Mouse (Mus musculus): ENCODE measurements around the gene Syt7. TPM values are rescaled to one million over a fixed set of nuclear protein-coding genes. Genes with fewer than 3 reads are reported as not detected.

Syt7 gene
- polyA plus RNA-seq, 1 experiment = 0.37 TPM

GRCm38 (mm10) chr19:10402771-10403494 lies 14.0 kb downstream of the Syt7 start:
- Histone ChIP-seq H3K4me1 (ENCODE audit: control insufficient read depth, insufficient read depth, low read length) (no peaks in the 10 kb centered on the region), H3K27ac (ENCODE audit: control insufficient read depth, insufficient read depth, low read depth, low read length, poor library complexity) (no peak overlapping the region), H3K4me3 (replicated peaks; ENCODE audit: control insufficient read depth, low read depth, low read length) (no peak overlapping the region)
- TF ChIP-seq CTCF (IDR thresholded peaks at IDR 0.05; ENCODE audit: control insufficient read depth, insufficient read depth, low read length) (peak; percentile 38; the same call in 1 of the 2 replicates), POLR2A (IDR thresholded peaks at IDR 0.05; ENCODE audit: borderline replicate concordance, control insufficient read depth, low read depth, low read length) (no peak)
- WGBS = 28% methylated on average over 16 of the region's 16 CpGs

DNA sequence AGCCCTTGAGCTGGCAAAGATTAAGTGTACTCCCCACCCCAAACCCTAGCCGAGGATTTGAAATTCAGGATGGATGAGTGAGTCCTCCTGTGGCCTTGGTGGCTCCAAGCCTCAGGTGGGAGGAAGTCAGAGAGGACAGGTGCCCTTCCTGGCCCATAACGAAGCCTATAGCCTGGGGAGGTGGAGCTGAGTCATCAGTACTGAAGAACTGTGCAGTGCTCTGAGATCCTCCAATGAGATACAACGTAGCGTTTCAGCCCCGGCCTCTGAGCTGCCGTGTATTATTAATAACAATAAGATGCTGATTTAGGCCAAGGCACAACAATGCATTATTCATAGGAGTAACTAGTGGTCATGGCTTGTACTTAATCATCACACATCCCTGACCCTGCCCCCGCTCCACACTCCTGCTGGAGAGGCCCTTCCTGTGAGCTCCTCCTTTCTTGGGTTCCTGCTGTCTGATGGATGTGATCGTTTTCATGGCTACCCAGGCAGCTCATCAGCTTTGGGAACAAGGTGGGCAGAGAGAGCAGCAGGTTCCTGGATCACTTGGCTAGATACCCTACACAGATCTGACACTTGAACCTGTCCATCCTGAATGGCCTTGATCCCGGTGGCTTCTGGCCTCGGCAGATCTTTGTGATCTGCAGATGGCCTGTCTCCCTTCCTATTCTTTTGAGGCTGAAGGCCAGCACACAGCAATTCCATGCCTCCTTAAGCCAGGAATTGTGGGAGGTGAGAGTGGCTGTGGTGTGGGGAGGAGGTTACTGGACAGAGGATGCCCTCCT lies 14.9 kb downstream of the Syt7 start:
- WGBS = 72% methylated on average over 10 of the region's 10 CpGs
- Histone ChIP-seq H3K4me3 (replicated peaks; ENCODE audit: control insufficient read depth, low read depth, low read length) (no peak overlapping the region), H3K4me1 (ENCODE audit: control insufficient read depth, insufficient read depth, low read length) (no peaks in the 10 kb centered on the region), H3K27ac (ENCODE audit: control insufficient read depth, insufficient read depth, low read depth, low read length, poor library complexity) (no peak overlapping the region)
- TF ChIP-seq CTCF (IDR thresholded peaks at IDR 0.05; ENCODE audit: control insufficient read depth, insufficient read depth, low read length) (no peak), POLR2A (IDR thresholded peaks at IDR 0.05; ENCODE audit: borderline replicate concordance, control insufficient read depth, low read depth, low read length) (no peak)

GRCm38 (mm10) chr19:10404424-10404823 lies 15.5 kb downstream of the Syt7 start:
- Histone ChIP-seq H3K4me3 (replicated peaks; ENCODE audit: control insufficient read depth, low read depth, low read length) (no peak overlapping the region), H3K27ac (ENCODE audit: control insufficient read depth, insufficient read depth, low read depth, low read length, poor library complexity) (no peak overlapping the region), H3K4me1 (ENCODE audit: control insufficient read depth, insufficient read depth, low read length) (no peaks in the 10 kb centered on the region)
- no peak for TF ChIP-seq POLR2A (IDR thresholded peaks at IDR 0.05; ENCODE audit: borderline replicate concordance, control insufficient read depth, low read depth, low read length)
- no peak for TF ChIP-seq CTCF (IDR thresholded peaks at IDR 0.05; ENCODE audit: control insufficient read depth, insufficient read depth, low read length)
- 75% methylated on average over 10 of the region's 10 CpGs for WGBS

DNA sequence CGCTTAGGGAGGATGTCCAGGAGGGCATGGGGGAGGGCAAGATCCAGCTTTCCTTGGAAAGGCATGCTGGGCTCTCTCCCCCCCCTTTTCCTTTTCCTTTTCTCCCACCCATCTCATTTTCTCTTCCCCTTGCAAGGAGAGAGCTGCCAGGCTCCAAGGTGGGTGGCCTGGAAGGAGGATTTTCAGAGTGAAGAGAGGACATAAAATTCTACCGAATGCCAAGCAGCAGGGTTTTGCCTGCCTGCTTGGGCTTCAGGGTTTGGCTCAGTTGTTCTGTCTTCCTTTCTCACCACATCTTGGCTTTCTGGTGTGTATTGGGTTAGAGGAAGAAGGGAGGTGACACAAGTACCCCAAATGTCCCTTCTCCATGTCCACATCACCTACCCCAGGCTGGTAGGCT lies 16.0 kb downstream of the Syt7 start:
- no peak overlapping the region for H3K27ac ChIP-seq (ENCODE audit: control insufficient read depth, insufficient read depth, low read depth, low read length, poor library complexity)
- 50% methylated on average over 2 of the region's 2 CpGs for WGBS
- TF ChIP-seq CTCF (IDR thresholded peaks at IDR 0.05; ENCODE audit: control insufficient read depth, insufficient read depth, low read length) (no peak), POLR2A (IDR thresholded peaks at IDR 0.05; ENCODE audit: borderline replicate concordance, control insufficient read depth, low read depth, low read length) (no peak)
- H3K4me3 ChIP-seq (replicated peaks; ENCODE audit: control insufficient read depth, low read depth, low read length) = no peak overlapping the region
- no peaks in the 10 kb centered on the region for H3K4me1 ChIP-seq (ENCODE audit: control insufficient read depth, insufficient read depth, low read length)

GRCm38 (mm10) chr19:10413701-10414242 lies 24.9 kb downstream of the Syt7 start:
- no peaks in the 10 kb centered on the region for H3K4me1 ChIP-seq (ENCODE audit: control insufficient read depth, insufficient read depth, low read length)
- H3K27ac ChIP-seq (ENCODE audit: control insufficient read depth, insufficient read depth, low read depth, low read length, poor library complexity) = no peak overlapping the region
- WGBS = 5% methylated on average over 19 of the region's 19 CpGs

GRCm38 (mm10) chr19:10415508-10415907 lies 26.6 kb downstream of the Syt7 start:
- TF ChIP-seq POLR2A (IDR thresholded peaks at IDR 0.05; ENCODE audit: borderline replicate concordance, control insufficient read depth, low read depth, low read length) (no peak), CTCF (IDR thresholded peaks at IDR 0.05; ENCODE audit: control insufficient read depth, insufficient read depth, low read length) (no peak)
- no peak overlapping the region for H3K27ac ChIP-seq (ENCODE audit: control insufficient read depth, insufficient read depth, low read depth, low read length, poor library complexity)
- no peak overlapping the region for H3K4me3 ChIP-seq (replicated peaks; ENCODE audit: control insufficient read depth, low read depth, low read length)
- no peaks in the 10 kb centered on the region for H3K4me1 ChIP-seq (ENCODE audit: control insufficient read depth, insufficient read depth, low read length)
- WGBS = 55% methylated on average over 5 of the region's 5 CpGs

More at GRCm38 (mm10) chr19:10413701-10414242, 24.9 kb downstream of the Syt7 start:
- H3K4me3 ChIP-seq (replicated peaks; ENCODE audit: control insufficient read depth, low read depth, low read length) = no peak overlapping the region
- no peak for TF ChIP-seq POLR2A (IDR thresholded peaks at IDR 0.05; ENCODE audit: borderline replicate concordance, control insufficient read depth, low read depth, low read length)
- no peak for TF ChIP-seq CTCF (IDR thresholded peaks at IDR 0.05; ENCODE audit: control insufficient read depth, insufficient read depth, low read length)

GRCm38 (mm10) chr19:10416889-10417288 lies 28.0 kb downstream of the Syt7 start:
- no peak for TF ChIP-seq POLR2A (IDR thresholded peaks at IDR 0.05; ENCODE audit: borderline replicate concordance, control insufficient read depth, low read depth, low read length)
- TF ChIP-seq CTCF (IDR thresholded peaks at IDR 0.05; ENCODE audit: control insufficient read depth, insufficient read depth, low read length) = no peak
- Histone ChIP-seq H3K4me1 (ENCODE audit: control insufficient read depth, insufficient read depth, low read length) (no peaks in the 10 kb centered on the region), H3K27ac (ENCODE audit: control insufficient read depth, insufficient read depth, low read depth, low read length, poor library complexity) (no peak overlapping the region), H3K4me3 (replicated peaks; ENCODE audit: control insufficient read depth, low read depth, low read length) (no peak overlapping the region)
- 63% methylated on average over 8 of the region's 8 CpGs for WGBS

GRCm38 (mm10) chr19:10417436-10417835 lies 28.5 kb downstream of the Syt7 start:
- 70% methylated on average over 12 of the region's 12 CpGs for WGBS
- Histone ChIP-seq H3K4me3 (replicated peaks; ENCODE audit: control insufficient read depth, low read depth, low read length) (no peak overlapping the region), H3K4me1 (ENCODE audit: control insufficient read depth, insufficient read depth, low read length) (no peaks in the 10 kb centered on the region), H3K27ac (ENCODE audit: control insufficient read depth, insufficient read depth, low read depth, low read length, poor library complexity) (no peak overlapping the region)
- no peak for TF ChIP-seq CTCF (IDR thresholded peaks at IDR 0.05; ENCODE audit: control insufficient read depth, insufficient read depth, low read length)
- no peak for TF ChIP-seq POLR2A (IDR thresholded peaks at IDR 0.05; ENCODE audit: borderline replicate concordance, control insufficient read depth, low read depth, low read length)

Measured in bone marrow, adult 2 months (tissue).